Mouse (Mus musculus): Measurements from ENCODE around the gene BC030870.

GRCm38 (mm10) chr8:65174746-65175476 lies 45.5 kb upstream of the BC030870 start:
- no peak for TF ChIP-seq CTCF (conservative IDR thresholded peaks at IDR 0.05; ENCODE audit: low read length)
- no peak for TF ChIP-seq POU5F1 (IDR thresholded peaks at IDR 0.05; ENCODE audit: borderline replicate concordance, low read length)
